Mouse (Mus musculus) neural tube, embryonic 14.5 days (tissue): ENCODE results near the gene Frem1. TPM values are rescaled to one million over a fixed set of nuclear protein-coding genes. Genes with fewer than 3 reads are reported as not detected.
A peak's percentile ranks its signal among the peaks of the same experiment; 100 is the strongest.

Experiments
- ATAC-seq: fragments of 200-750 bp; cut with Nextera tagmentation; 2 replicates; pipeline ENCODE4 v1.8.0; 2017; ENCODE audit warnings: low read depth, mild to moderate bottlenecking, moderate TSS enrichment, moderate library complexity
- H3K27ac ChIP-seq: fragments of 300-500 bp; sonication (generic); 2 replicates; pipeline ENCODE4 v1.5.1; 2014; ENCODE audit warnings: low read depth, mild to moderate bottlenecking, control low read depth, low read length, moderate library complexity, mixed read lengths
- H3K27me3 ChIP-seq: fragments of 300-500 bp; sonication (generic); 2 replicates; pipeline ENCODE4 v1.6.1; 2014; ENCODE audit warnings: low read length; ENCODE audit not compliant: control insufficient read depth, insufficient read depth
- H3K36me3 ChIP-seq: fragments of 300-500 bp; sonication (generic); 2 replicates; pipeline ENCODE4 v1.6.1; 2014; ENCODE audit warnings: low read length, mixed read lengths; ENCODE audit not compliant: control insufficient read depth, insufficient read depth
- H3K4me1 ChIP-seq: fragments of 300-500 bp; sonication (generic); 2 replicates; pipeline ENCODE4 v1.6.1; 2014; ENCODE audit warnings: low read length; ENCODE audit not compliant: control insufficient read depth, insufficient read depth
- H3K4me2 ChIP-seq: fragments of 300-500 bp; sonication (generic); 2 replicates; pipeline ENCODE4 v1.6.1; 2014; ENCODE audit warnings: mild to moderate bottlenecking, low read depth, low read length, control low read depth
- H3K4me3 ChIP-seq: fragments of 300-500 bp; sonication (generic); 2 replicates; pipeline ENCODE4 v1.5.1; 2014; ENCODE audit warnings: low read depth, low read length, control low read depth, mixed read lengths
- H3K9ac ChIP-seq: fragments of 300-500 bp; sonication (generic); replicated peaks from 2 replicates; pipeline ENCODE4 v1.6.1; 2014; ENCODE audit warnings: low read depth, mild to moderate bottlenecking, control low read depth, low read length, mixed read lengths
- H3K9me3 ChIP-seq: fragments of 300-500 bp; sonication (generic); 2 replicates; pipeline ENCODE4 v1.6.1; 2016; ENCODE audit warnings: low read length; ENCODE audit not compliant: control insufficient read depth
- WGBS: fragments of 180-500 bp; shearing (Covaris S2); extraction: QIAGEN DNeasy Blood & Tissue Kit; methylation state at CpG from one replicate; pipeline ENCODE4 v1.1.7; 2014; 5-methylcytosine and 5-hydroxymethylcytosine counted together
- polyA plus RNA-seq: library from polyadenylated mRNA; unstranded; fragments of >200 nt; fragmentation: Nextera tagmentation; extraction: Ambion mirVana; gene quantifications from 2 replicates; pipeline ENCODE4 v1.2.1, GENCODE M21; 2014

The Frem1 gene
- 2.9 and 3.4 TPM in 2 replicates for polyA plus RNA-seq

DNA sequence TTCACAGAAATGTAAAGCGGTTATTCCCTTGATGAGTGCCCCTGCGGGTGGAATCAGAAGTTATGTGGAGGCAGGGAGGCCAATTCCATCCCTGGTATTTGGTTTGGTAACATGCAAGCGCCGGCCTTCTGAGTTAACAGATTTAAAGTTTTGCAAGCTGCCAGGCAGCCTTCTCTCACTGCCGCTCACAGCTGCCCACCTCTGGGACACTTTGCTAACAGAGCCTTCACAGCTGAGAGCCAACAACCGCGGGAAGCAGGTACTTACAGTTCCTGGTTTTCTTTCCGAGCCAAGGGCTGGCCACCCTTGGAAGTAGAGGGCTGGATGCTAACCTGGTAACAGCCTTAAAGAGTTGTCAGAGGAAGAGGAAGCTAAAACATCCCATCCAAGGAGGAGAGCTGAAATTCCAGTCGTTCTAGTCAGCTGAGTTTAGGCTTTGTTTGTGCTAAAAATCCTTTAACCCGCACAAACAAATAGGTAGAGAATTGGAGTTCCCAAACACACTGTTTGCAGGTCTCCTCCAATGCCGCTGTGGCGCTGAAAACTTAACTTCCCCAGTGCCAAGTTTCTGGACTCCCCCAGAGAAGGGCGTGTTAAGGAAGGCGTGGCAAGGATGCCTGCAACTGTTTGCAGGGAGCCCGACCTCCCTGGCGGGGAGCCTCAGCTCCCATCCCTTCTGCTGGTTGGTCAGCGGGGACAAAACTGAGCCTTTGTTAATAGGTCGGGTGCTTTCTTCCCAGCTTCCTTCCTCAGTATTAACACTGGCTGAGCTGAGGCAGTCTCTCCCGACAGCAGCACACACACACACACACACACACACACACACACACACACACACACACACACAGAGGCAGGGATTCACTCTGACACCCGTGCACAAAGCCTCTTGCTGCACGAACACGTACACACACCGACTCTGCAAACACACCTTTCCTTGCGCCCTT is at the start of gene Frem1:
Gene Frem1, minus strand, starts transcription at position 706 of the 944 bp plus-strand sequence.
- WGBS = 2% methylated on average over 23 of the region's 24 CpGs
- H3K4me3 ChIP-seq = peak within 1 kb of the TSS; percentile 21
- peak within 1 kb of the TSS; percentile 32; the same call in 1 of the 2 replicates for H3K9ac ChIP-seq
- peak within 1 kb of the TSS; percentile 12 for H3K27ac ChIP-seq
- H3K4me2 ChIP-seq = peak within 1 kb of the TSS; percentile 51
- H3K9me3 ChIP-seq = no peaks in the 10 kb centered on the region
- H3K36me3 ChIP-seq = no peaks in the 10 kb centered on the region
- peak; percentile 77 for ATAC-seq
- H3K27me3 ChIP-seq = no peaks in the 10 kb centered on the region
- no peaks in the 10 kb centered on the region; the same call in 1 of the 2 replicates for H3K4me1 ChIP-seq

DNA sequence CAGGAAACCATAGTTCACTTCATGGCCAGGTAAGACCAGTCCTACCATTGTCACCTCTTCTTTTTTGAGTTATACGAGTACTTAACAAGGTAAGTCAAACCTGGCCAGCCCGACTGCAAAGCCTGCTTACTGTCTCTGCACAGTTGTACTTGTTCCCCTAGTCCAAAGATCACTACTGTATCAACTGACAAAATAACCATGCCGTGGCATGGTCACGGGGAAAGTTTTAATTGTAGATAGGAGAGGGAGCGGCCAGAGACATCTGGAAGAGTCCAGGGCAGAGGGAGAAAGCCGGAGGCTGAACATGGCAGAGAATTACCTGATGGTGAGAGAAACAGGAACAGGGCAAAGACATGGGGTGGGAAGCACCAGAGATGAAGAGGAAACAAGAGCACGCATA is 46.9 kb upstream of the Frem1 start:
- no peak for ATAC-seq
- no peak overlapping the region for H3K4me2 ChIP-seq

DNA sequence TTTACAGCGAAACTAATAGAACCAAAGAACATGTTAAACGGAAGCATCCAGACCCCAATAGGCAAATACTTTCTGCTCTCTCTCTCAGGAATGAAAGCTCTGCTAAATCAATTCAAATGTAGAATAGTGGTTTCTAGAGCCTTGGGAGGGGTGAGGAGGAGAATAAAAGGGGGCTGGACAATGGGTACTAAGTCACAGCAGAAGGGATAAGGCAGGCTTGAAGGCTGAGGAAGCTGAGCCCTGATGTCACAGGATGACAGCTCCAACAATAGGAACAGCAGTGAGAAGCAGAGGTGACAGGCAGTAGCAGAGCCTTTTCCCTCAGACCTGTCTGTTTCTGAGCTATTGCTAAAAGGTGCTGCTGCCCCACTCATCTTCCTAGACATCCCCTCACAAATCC is 41.8 kb upstream of the Frem1 start:
- WGBS = 46% methylated on average over 2 of the region's 2 CpGs
- H3K27me3 ChIP-seq = no peaks in the 10 kb centered on the region
- H3K36me3 ChIP-seq = no peaks in the 10 kb centered on the region
- no peak overlapping the region for H3K27ac ChIP-seq
- H3K9me3 ChIP-seq = no peaks in the 10 kb centered on the region
- no peak overlapping the region for H3K9ac ChIP-seq
- H3K4me3 ChIP-seq = no peak overlapping the region
- ATAC-seq = no peak
- H3K4me2 ChIP-seq = no peak overlapping the region
- H3K4me1 ChIP-seq = no peaks in the 10 kb centered on the region

More for the DNA sequence above, 46.9 kb upstream of the Frem1 start:
- WGBS = 92% methylated on average over 7 of the region's 7 CpGs
- Histone ChIP-seq H3K9ac (no peak overlapping the region), H3K27ac (no peak overlapping the region), H3K36me3 (no peaks in the 10 kb centered on the region), H3K9me3 (no peaks in the 10 kb centered on the region), H3K4me3 (no peak overlapping the region), H3K27me3 (no peaks in the 10 kb centered on the region), H3K4me1 (no peaks in the 10 kb centered on the region)

DNA sequence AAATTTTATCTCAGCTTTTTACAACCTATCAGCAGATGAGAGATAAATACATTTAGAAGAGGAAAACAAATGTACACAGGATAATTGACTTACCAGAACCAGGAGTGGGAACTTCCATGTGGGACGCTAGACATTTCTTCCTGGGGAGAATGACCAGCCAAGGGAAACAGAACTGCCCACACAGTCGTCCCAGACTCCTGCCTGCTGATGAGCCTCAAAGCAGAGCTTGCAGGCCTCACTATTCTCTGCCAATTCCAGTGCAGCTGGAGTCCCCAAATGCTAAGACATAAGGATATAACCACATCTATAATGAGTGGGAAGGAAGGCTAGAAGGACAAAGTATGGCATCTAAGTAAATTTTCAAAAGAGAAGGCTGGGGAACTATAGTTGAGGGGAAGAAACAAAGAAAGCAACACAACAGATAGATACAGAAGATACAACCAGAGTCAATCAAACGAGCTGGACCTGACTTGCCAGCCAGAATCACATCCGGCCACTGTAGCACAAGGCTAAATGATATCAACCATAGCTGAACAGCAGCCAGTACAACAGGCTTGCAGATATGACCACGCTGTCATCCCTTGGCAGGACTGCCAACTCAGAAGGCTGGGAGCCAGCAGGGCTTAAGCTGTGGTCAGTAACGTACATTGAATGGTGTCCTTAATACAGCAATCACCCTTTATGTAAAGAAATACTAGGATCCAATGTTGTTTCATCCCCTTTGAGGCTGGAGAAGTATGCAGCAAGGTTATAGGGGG is 38.7 kb upstream of the Frem1 start:
- Histone ChIP-seq H3K27ac (no peak overlapping the region), H3K9ac (no peak overlapping the region), H3K4me1 (no peaks in the 10 kb centered on the region), H3K9me3 (no peaks in the 10 kb centered on the region), H3K4me2 (no peak overlapping the region), H3K4me3 (no peak overlapping the region), H3K36me3 (no peaks in the 10 kb centered on the region), H3K27me3 (no peaks in the 10 kb centered on the region)
- WGBS = 76% methylated on average over 6 of the region's 6 CpGs
- ATAC-seq = no peak

DNA sequence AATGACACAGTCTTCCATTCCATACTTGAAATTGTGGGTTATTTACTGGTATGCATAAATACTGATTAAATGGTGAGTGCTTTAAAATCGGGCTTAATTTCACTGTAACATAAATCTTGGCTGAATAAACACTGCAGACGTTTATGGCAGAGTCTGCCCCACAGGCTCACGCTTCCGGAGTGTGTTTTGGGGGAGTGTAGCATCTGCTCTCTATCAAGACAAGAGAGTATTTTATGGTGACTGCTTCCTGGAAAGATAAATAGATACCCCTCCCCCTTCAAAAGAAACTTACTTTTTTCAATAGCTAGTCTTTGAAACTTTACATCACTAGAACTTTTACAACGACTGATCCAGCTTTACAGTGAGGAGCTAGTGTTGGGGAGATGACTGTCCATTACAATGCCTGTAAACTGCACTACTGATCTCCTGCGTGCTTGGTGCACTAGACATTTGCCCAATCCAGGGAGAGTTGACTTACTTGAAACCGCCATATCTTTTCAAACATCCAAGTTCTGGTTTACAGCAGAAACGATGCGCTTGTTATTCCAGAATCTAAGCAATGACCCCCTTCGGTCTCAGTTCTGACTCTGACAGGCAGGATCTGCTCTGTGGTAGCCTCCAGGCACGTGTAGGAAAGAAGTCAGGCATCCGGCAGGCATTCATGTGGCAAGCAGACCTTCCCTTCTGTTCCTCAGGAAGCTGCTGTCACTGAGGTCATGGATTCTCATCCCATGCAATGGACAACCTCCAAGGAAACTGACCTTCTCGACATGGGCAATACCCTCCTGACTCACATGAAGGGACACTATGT is 28.4 kb upstream of the Frem1 start:
- Histone ChIP-seq H3K27me3 (no peaks in the 10 kb centered on the region), H3K27ac (no peak overlapping the region), H3K9ac (no peak overlapping the region), H3K4me2 (no peak overlapping the region), H3K36me3 (no peaks in the 10 kb centered on the region), H3K4me1 (0 out of 2 replicates have a peak, but pooled peaks cover 5% of the 10 kb centered on the region), H3K9me3 (no peaks in the 10 kb centered on the region), H3K4me3 (no peak overlapping the region)
- 33% methylated on average over 13 of the region's 13 CpGs for WGBS
- ATAC-seq = 0 out of 2 replicates have a peak, but pooled peaks have one; percentile 44

DNA sequence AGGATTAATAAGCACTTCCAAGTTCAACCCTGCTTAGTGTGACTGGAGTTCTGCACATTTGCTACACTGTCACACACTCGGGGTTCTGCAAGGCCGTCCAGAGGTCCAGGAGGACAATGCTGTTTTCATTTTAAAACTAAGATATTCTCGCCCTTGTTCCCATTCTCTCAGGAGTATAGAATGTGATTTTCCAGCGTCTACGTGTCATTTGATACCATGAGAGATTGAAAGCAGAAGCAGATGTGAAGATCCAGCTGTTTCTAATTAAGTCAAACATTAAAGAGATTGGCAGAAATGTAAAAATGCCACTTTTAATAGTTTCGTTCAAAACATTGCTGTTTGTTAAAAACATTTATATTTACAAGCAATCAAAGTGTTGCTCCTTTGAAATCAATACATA is 12.1 kb upstream of the Frem1 start:
- H3K4me3 ChIP-seq = no peak overlapping the region
- no peaks in the 10 kb centered on the region for H3K27me3 ChIP-seq
- H3K9ac ChIP-seq = no peak overlapping the region
- no peak for ATAC-seq
- H3K4me2 ChIP-seq = no peak overlapping the region
- no peaks in the 10 kb centered on the region for H3K4me1 ChIP-seq
- no peaks in the 10 kb centered on the region for H3K9me3 ChIP-seq
- H3K36me3 ChIP-seq = no peaks in the 10 kb centered on the region
- no peak overlapping the region for H3K27ac ChIP-seq
- 67% methylated on average over 6 of the region's 6 CpGs for WGBS

DNA sequence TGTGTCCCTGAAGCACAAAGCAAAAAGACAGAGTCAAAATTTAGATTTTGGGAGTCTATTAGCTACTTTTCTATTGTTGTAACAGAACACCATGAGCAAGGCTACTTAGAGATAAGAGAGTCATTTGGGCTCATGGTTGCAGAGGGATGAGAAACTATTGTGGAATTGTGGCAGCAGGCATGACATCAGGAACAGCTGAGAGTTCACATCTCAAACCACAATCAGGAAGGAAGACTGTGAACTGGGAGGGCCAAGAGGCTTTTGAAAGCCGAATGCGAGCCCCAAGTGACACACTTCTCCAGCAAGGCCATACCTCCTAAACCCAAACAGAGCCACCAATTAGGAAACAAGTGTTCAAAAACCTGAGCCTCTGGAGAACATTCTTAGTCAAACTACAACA is 9.4 kb upstream of the Frem1 start:
- ATAC-seq = no peak
- H3K27me3 ChIP-seq = no peaks in the 10 kb centered on the region
- H3K4me1 ChIP-seq = no peaks in the 10 kb centered on the region
- no peak overlapping the region for H3K4me3 ChIP-seq
- WGBS = 90% methylated on average over 2 of the region's 2 CpGs
- no peaks in the 10 kb centered on the region for H3K36me3 ChIP-seq
- no peaks in the 10 kb centered on the region for H3K9me3 ChIP-seq
- H3K4me2 ChIP-seq = no peak overlapping the region
- no peak overlapping the region for H3K27ac ChIP-seq
- H3K9ac ChIP-seq = no peak overlapping the region

DNA sequence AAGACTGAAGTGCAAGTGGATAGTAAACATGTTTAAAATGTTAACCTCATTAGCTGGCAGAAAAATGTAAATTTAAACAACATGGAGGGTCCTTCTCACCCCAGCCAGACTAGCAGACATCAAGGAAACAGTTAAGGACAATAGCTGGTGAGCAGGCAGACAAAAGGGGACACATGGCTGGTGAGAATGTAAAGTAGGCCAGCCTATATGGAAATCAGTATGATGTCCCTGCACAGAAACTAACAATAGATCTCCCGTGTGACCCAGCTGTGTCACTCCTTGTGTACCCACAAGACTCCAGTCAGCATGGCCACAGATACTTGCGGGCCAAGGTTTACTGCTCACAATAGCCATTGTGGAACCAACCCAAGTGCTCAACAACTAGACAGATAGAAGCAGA is 6.5 kb upstream of the Frem1 start:
- 19% methylated on average over 2 of the region's 2 CpGs for WGBS
- Histone ChIP-seq H3K9ac (no peak overlapping the region), H3K4me1 (no peaks in the 10 kb centered on the region), H3K4me3 (no peak overlapping the region), H3K27me3 (no peaks in the 10 kb centered on the region), H3K4me2 (no peak overlapping the region), H3K27ac (no peak overlapping the region), H3K36me3 (no peaks in the 10 kb centered on the region), H3K9me3 (no peaks in the 10 kb centered on the region)
- no peak for ATAC-seq
